Mouse (Mus musculus): ENCODE measurements around the gene Flna. TPM values are rescaled to one million over a fixed set of nuclear protein-coding genes. Genes with fewer than 3 reads are reported as not detected.

Flna gene
- total RNA-seq (2021) = 100 to 1,000 TPM; 207 to 261 TPM
- long read RNA-seq, experiment 1, full-length matches to known transcripts = 1 of 34 reads
- long read RNA-seq, experiment 1, partial matches to known transcripts = 25 of 34 reads
- long read RNA-seq, experiment 1, other reads (novel, unspliced or antisense) = 8 of 34 reads
- long read RNA-seq, experiment 2, full-length matches to known transcripts = 2 of 49 reads
- long read RNA-seq, experiment 2, partial matches to known transcripts = 36 of 49 reads
- long read RNA-seq, experiment 2, other reads (novel, unspliced or antisense) = 11 of 49 reads

DNA sequence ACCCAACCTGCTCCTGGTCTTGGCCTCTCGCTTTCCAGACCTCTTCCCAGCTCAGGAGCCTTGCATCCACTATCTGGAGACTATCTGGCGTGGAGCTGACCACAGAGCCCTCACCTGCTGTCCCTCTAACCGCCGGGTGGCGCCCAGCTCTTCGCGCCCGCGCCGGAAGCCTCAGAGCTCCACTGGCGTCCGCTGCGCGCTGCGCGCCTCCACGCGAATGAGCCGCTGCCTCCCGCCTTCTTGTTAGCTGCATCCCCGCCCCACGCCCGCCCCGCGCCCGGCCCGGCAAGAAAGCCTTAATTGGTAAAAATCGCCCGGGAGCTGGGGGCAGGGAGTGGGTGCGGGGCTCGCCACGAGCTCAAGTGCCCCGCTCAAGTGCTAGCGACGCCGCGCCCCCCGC lies at the start of gene Flna:
Flna (minus strand) TSS at position 206 of the 400 bp plus-strand sequence.
- peak in 1 of 2 experiments; percentile 30 for DNase-seq (ENCODE audit: low spot score in 2 of 2)

DNA sequence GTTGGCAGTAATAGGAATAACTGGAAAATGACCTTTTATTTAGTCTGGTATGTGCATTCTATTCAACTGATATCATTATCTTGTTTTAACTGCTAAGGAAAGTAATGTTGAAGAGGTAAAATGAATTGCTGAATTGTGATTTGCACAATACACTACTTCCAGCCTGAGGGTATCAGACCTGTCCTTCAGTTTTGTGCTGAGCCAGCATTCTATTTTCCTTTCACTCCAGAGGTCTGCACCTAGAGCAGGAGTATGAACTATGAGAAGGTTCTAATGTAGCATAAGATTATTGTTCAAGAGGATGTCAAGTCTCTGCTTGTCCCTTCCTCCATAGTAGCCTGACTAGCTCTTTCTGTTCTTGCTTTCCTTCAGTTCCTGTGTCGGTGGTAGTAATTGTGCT lies 48.7 kb upstream of the Flna start:
- no peak for DNase-seq (ENCODE audit: low spot score in 2 of 2)

DNA sequence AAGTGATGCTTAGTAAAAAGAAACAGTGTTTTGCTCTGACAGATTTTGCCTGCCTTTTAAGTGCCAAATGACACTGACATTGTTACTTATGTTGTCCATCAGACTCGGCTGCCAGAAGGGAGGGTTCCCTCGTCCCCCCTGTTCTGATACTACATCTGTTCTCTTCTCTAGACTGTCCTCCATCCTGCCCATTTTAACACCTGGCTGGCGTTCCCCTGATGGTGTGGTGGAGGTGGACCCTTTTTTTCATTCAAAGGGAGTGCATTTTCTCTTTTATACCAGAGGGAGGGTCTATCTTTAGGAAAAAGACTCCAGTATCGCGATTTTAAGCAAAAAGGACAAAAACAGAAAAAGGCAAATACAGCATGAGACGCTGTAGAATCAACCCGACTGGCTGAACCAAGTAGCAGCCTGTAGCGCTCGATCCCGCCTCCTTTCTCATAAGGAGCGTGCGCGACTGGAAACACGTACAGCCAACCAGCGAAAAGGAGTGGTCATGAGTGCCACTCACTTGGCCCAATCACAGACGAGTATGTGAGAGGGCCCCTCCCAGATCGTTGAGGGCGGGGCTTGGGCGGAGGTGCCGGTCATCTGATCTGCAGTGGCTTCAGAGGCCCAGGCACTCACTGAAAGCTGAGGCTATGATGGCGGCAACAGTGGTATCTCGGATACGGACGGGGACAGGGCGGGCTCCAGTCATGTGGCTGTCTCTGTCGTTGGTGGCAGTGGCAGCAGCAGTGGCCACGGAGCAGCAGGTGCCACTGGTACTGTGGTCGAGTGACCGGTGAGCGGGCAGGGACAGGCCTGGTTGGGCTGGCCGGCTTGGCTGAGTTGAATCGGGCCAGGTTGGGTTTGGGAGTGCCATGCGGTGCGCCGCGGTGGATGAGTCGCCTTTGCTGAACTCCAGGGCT lies 47.2 kb upstream of the Flna start, which contains the start of gene Atp6ap1:
Atp6ap1 (plus strand) TSS at position 560 of the 911 bp plus-strand sequence.
- DNase-seq (ENCODE audit: low spot score in 2 of 2) = peak; percentile 62 to 83

DNA sequence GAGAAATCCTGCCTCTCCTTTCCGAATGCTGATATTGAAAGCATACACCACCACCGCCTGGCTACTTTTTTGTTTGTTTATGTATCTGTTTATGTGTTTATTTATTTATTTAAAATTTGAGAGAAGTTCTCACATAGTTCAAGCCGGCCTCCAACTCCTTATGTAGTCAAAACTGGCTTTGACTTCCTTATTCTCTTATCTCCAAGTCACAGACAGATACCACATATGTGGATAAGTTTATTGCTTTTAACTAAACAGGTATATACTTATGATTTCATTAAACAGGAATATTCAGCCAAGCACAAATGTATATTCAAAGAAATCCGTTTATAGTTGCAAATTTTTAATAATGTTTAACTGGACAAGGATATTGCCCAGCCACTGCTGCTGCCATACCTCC lies 43.8 kb upstream of the Flna start:
- no peak for DNase-seq (ENCODE audit: low spot score in 2 of 2)

DNA sequence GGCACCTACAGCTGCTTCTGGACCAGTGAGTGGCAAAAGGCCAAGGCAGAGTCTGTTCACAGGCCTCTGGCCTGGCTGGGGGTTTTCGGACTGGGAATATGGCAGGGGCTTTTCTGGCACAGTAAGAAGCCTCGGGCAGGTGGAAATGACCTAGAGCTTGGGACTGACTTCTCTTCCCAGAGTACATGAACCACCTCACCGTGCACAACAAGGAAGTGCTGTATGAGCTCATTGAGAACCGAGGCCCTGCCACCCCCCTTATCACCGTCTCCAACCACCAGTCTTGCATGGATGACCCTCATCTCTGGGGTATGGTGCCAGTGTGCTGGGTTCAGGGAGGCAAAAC lies 33.4 kb upstream of the Flna start:
- no peak for DNase-seq (ENCODE audit: low spot score in 2 of 2)

DNA sequence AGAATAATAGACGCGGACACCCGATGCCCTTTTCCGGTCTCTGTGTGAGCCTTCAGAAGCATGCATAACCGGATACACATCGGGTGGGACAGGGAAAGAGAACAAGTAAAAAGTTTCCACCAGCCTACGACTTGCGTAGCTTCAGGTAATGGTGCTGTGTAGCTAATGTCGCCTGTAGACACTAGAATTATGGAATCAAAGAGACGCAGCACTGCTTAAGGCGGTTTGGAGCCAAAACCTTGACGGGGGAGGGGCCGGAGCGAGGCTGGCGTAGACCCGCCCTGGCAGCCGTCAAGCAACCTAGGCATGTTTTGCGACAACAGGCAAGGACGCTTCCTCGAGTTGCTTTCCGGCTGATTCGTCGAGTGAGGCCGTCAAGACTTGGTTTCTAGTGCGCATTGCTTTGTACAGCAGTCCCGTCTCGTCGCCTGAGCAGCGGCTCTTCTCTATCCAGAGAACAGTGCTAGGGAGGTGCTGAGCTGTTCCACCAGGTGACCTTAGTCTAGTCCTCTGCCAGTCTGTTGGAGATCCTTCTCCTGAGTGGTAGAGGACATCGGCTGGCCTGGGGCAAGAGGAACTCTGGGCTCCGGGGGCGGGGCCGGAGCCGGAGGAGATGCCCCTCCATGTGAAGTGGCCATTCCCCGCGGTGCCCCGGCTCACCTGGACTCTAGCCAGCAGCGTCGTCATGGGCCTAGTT lies 32.9 kb upstream of the Flna start:
- peak; percentile 38 to 52 for DNase-seq (ENCODE audit: low spot score in 2 of 2)

DNA sequence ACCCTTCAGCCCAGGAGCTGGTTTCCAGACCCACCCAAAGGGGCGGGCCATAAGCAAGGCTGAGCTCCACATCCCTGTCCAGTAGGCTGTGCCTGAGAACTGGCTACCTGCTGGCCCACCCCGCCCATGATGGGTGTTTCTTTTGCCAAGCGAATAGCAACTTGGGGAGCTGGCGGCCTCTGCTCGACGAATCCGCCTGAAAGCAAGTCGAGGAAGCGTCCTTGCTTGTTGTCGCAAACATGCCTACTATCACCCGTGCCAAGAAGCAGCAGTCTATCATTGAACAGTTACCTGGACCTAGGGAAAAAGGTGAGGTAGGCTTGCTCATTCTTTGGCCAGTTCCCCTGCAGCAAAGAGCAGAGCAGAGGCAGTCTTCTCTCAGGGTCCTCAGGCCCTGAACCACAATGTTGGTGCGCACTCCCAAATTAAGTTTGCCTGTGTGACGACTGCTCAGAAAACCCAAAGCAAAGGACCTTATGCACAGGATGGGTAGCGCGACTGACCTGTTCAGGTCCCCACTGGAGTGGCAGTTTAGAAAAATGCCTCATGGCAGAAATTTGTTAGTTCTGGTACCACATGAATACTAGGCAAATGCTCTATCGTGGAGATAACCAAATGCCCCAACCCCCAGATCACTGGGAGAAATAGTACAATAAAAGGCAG lies 32.2 kb upstream of the Flna start, which contains the start of the genes Taz and Dnase1l1:
Taz (plus strand) TSS at position 181 of the 663 bp plus-strand sequence.
Dnase1l1 (minus strand) TSS at position 606 of the 663 bp plus-strand sequence.
- DNase-seq (ENCODE audit: low spot score in 2 of 2) = peak in 1 of 2 experiments; percentile 43

DNA sequence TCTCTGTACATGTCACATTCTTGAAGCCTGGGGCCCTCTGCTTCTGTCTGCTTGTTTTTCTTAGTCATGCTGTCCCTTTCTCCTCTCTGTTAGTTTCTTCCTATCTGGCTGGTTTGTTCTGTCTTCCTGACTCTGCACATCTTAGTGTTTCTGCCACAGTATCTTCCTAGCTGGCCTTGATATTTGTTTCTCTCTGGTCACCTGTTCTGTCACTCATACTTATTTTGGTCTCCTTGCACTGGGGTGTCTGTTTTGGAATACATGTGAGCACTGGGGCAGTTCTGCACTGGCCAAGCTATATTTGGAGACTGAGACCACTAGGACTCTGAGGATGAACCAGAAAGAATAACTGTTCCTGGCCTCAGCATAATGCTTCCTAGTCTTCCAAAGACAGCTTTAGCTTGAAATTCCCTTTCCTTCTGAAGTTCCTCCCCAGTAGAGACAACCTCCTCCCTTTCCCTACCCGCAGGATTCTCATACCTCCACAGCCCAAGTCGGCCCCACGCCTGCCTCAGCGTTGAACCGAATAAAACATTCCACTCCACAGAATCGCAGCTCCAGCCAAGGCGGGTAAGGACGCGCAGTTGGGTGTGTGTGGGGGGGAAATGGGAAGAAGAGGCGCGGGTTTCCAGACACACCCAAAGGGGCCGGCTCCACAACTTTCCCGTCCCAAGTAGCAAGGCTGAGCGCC lies 31.6 kb upstream of the Flna start:
- DNase-seq (ENCODE audit: low spot score in 2 of 2) = peak in 1 of 2 experiments; percentile 24

DNA sequence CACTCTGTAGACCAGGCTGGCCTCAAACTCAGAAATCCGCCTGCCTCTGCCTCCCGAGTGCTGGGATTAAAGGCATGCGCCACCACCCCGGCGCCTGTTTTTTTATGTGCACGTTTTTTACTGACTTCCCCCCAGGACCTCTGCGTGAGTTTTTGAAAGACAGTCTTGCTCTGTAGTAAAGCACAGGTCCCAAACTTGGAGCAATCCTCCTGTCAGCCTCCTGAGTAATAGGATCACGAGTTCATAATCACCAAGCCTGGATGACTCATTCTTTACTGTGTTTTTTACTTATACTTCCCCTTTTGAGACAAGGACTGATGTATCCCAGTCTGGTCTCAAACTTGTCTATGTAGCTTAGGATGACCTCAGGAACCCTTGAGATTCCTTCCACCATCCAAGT lies 28.3 kb upstream of the Flna start:
- DNase-seq (ENCODE audit: low spot score in 2 of 2) = no peak

DNA sequence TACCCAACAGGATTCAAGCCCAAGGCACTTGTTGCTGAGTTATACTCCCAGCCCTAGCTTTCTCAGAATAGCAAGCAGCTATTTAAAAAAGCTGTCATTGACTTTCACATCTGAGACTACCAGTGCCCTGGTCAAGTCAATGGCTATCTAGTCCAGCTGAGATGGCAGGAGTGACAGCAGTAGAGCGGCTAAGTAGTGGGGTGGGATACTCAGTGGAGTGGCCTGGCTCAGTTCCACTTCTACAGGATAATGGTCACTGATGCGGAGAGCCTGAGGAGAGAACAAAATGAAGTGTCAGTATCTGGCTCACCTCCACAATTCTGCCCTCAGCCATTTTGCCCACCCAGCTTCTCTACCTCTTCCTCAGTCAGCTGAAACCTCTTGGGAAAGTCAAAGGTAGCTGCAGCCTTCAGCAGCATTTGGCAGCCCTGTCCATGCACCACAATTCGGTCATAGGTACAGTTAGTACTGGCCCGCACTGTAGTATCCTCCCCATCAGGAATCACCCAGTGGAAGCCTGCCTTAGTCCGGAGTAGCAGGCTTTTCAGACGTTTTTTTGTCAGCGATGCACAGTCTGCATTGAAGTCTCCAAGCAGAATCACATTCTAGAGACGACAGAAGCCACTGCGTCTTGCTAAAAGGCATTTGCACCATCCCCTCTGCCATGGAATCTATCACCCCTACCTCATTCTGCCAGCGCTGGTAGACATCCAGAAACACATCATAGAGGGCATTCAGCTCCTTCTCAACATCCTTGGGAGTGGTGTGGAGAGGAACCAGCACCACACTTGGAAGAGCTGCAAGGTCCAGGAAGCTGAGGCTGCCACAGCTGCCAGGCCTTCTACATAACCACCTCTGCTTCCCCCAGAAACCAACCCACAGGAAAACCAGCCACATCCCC lies 24.1 kb upstream of the Flna start:
- DNase-seq (ENCODE audit: low spot score in 2 of 2) = no peak

DNA sequence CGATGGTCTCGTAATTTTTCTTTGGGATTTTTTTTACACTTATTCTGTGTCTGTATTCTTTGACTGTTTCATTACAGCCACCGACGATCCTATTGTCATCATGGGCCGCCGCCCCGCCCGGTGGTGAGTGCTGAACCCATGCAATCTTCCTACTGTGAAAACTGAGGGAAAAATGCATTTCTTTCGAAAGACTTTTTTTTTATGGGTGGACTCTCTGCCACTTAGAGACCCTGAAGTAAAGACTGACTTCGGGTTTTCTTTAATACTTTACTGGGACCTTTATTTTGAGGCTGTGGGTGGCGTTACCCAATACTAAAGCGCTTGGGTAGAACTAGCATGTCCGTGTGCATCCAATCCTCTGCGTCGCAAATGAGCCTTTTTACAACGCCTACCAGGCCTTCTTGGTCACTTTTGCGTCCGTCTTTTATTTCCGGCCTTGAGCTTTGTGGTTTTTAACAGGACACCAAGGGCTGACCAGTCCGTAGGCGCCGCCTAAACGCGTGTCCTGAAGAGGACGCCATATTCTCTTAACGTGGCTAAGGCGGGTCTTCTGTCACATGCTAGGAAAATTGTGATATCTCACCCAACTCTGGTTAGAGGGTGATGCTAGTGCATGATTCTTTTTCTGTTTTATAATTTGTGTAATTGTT lies 21.4 kb upstream of the Flna start:
- peak in 1 of 2 experiments; percentile 4 for DNase-seq (ENCODE audit: low spot score in 2 of 2)

DNA sequence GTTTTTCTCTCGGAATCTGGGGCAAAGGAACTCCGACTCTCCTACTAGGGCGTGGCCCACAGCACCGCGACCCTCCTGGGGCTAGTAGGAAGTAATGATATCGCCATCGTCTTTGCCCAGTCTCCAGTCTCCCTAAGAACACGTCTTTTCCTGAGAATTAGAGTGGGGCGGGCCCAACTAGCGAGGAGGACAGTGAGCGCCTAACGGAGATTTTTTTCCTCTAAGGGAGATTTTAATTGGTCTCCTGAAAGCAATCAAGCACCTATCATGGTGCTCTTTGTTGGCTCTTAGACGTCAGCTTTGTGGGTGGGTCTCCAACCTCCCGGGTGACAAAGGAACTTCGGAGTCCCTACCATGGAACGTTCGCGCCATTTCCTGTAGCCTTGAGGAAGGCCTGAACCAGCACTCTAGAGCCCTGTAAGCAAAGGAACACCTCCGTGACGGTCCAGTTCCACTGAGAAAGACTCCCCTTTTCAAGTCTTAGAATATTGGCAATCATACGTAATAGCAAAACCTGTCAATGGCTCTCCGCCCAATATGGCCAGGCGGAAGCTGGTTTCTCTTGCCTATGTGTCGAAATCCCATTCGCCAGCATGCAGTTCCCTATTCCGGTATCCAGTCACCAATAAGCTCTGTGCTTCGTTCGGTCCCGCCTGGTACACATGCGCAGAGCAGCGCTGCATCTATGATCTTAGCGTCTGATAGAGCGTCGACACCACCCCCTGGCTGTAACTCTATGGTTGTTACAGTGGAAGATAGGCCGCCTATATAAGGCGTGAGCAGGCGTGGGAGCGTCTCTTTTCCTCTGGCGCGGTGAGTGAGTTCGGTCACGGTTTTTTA lies 20.7 kb upstream of the Flna start, which contains the start of gene Rpl10:
Rpl10 (plus strand) TSS at position 751 of the 840 bp plus-strand sequence.
- DNase-seq (ENCODE audit: low spot score in 2 of 2) = peak in 1 of 2 experiments; percentile 68

DNA sequence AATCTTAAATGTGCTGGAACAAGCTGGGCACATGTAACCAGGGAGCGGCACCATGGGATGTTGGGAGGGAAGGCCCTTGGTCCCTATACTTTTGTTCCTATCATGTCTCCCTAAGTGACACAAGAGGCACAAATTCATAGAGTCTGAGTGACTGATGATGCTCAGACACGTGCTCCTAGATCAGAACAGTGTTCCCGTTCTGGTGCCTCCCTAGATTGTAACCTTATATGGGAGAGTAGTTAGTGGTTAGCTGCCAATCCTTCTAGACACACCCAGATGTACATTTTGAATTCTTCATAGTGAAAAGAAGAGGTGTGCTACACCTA lies 20.1 kb upstream of the Flna start:
- no peak for DNase-seq (ENCODE audit: low spot score in 2 of 2)

DNA sequence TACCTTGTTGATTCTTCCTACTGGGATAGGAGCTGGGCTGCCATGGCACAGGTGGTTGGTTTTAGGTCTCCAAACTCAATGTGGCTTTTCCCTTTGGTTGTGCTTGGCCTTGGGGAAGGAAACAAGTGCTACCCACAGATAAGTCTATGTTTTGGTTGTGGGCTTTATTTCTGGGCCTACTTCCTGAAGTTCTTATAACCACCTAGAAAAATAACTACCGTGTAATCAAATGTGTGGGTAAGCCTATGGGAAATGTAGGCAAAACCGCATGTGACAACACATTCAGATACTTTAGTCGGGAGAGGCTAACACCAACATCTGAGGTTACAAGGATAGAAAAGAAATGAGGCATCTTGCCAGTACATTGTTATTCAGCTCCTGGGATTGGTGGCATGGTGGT lies 8.1 kb upstream of the Flna start:
- no peak for DNase-seq (ENCODE audit: low spot score in 2 of 2)

DNA sequence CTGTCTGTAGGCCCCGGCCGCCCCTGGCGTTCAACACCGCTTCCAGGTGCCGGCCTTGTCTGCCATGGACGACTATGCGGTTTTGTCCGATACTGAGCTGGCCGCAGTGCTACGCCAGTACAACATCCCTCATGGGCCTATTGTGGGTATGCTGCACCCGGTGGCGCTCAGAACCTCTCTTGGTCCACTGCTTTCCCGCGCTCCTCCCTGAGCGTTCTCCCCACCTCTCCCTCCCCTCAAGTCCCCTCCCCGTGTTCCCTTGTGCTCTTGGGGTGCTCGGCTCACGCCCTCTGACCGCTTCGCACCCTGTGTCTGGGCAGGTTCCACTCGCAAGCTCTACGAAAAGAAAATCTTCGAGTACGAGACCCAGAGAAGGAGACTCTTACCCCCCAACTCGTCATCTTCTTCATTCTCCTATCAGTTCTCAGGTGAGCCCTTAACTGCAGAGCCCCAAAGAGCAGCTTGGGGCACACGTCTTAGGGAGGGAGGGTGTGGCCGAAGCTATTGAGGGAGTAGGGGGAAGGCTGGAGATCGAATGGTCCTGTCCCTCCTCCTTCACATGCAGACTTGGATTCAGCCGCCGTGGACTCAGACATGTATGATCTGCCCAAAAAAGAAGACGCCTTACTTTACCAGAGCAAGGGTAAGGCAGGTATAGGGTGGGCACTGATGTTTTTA lies 5.4 kb upstream of the Flna start:
- no peak for DNase-seq (ENCODE audit: low spot score in 2 of 2)

DNA sequence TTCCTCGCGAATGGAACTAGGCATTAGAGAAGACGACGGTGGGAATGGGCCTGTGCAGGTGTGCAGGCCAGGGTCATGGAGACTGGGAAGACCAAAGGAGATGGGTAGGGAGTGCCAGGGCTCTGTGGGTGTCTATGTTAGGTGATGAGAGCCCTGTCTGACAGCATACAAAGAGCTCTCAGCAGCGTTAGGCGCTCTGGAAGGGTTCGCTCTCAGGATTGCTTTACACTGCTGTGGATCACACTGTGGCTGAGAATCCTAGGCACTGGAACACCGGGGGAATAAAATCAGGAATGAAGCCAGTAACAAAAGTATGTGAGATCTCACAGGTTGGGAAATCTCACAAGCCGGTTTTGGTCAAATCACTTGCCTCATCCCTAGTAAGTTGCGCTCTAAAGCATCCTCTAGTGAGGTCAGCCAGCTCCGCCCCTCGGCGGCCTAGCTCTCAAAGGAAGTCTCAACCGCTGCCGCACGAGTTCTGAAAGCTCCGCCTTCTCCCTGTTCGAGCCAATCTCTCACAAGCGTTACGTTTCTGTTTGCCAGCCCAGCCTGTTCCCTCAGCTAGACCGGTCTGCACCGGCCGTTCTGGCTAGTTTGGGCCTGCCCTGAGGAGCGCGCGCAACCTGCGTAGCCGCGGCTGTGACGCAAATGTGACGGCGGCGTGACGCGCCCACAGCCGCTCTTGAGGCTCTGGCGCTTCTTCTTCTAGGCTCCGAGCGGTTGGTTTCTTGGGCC lies 4.7 kb upstream of the Flna start, which contains the start of gene Emd:
Emd (plus strand) TSS at position 535 of the 735 bp plus-strand sequence.
- DNase-seq (ENCODE audit: low spot score in 2 of 2) = peak; percentile 49 to 61

DNA sequence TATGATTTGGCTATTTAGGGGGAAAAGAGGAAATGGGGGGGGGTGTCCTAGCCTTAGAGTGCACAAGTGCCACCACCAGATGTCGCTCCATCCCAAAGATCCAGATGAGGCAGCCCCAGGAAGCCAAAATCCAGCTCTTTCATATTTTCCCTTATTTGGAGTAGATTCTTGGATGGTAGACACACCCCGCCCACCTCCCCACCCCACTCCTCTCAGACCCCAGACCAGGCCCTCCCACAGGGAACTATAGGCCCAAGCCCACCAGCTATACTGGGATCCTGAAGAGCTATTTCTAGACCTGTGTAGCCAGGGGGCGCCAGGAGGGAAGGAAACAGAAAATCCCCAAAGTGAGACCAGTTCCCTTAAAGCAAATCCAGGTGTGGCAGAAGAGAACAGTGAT lies 969 bp downstream of the Flna start:
- no peak for DNase-seq (ENCODE audit: low spot score in 2 of 2)

Measured in adrenal gland, postnatal 4 days (tissue).